Mouse (Mus musculus) layer of hippocampus, adult 9-11 months (tissue): ENCODE measurements at regions not wholly inside any gene's neighbourhood (a gene's known extent, or its start where the extent isn't known, plus 50 kb on each side); places are given as distances from the start of the nearest gene placed in this dataset.
A peak's percentile ranks its signal among the peaks of the same experiment; 100 is the strongest.
"Not testable (repeated sequence)": the region's sequence is repeated elsewhere in the genome, so short reads cannot be mapped to it uniquely, and the experiment has no call there.

ENCODE experiments used
- DNase-seq: peaks from one replicate; pipeline ENCODE4 v3.0.0; 2022

DNA sequence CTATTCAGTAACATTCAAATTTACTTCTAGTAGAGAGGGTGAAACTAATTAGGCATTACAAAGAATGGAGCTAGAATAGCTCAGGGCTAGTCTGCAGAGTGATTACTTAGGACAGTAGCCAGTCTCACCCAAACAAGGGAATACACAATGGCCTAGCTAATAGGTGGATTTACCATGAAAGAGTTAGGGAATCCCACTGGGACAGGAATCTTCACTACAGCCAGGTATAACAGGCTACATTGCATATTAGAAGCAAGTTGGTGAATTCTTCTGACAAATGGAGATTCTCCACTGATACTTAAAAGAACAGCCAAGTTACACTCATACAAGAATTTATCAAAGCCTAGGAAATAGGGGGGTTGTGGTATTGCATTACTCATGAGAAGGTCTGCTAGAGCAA is 670.2 kb upstream of the Chrm3 start:
- DNase-seq, result not testable (repeated sequence)

DNA sequence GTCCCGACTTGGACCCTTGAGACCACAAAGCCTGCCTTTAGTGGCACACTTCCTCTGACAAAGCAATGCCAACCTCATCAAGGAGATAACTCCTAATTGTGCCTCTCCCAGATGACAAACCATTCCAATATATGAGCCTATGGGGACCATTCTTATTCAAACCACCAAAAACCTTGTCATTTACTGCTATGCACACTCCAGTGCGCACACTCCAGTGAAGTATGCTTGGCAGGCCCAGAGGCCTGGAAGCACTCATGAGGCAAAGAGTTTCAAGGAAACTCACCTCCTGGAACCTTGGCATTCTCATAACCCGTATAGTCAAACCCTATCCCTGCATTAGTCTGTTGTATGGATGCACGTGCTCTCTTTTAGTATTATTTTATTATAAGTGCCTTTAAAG is 669.7 kb upstream of the Chrm3 start:
- DNase-seq, result no peak

DNA sequence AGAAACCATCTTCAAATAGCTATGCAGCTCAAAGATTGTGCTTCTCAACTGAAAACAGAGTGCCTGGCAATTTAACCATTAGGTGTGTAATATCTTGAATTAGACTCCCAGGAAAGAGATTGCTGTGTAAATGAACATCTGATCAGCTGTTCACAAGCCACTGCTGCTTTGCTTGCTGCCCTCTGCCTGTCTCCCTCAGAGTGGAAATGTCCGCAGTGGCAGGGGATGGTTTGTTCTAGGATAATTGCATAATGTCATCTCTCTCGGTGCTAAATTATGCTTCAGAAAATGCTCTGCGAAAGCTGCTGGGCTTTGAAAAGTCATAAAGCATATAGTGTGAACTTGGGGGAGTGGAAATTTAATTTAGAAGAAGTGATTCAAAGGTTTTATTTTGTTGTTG is 665.3 kb upstream of the Chrm3 start:
- DNase-seq, result no peak

DNA sequence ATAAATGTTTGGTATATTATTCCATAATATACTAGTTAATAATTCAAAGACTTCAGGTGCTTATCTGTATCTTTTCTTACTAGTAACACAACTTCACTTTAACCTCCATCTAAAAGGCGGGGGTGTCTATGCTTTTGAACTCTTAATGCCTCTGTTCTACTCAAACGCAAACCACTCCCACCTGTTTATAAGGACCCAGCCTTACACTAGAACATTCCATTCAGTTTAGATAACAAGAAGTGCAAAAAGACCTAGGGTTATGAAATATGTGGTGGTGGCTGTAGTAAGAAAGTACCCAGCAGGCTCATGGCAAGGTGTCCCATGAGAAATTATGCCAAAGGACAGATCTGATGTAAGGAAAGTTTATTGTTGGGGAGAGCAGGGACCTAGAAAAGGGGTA is 663.8 kb upstream of the Chrm3 start:
- no peak for DNase-seq

DNA sequence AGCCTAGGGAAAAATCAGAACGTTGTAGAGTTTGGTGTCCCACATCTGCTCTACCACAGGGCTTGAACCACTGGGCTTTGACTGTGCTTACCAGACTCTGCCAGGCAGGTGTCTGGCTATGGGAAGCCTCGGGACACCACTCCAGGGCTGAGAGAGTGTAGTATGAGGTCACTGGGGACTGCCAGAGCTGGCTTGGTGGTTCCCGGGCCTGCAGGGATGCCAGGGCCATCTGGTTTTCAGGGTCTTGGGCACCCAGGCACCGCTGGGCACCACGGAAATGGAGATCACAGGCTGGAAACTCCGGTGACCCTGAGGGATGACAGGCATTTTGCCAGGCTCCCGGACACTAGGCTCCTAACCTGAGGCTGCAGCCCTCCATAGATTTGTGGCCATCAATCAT is 656.9 kb upstream of the Chrm3 start:
- DNase-seq, result no peak

DNA sequence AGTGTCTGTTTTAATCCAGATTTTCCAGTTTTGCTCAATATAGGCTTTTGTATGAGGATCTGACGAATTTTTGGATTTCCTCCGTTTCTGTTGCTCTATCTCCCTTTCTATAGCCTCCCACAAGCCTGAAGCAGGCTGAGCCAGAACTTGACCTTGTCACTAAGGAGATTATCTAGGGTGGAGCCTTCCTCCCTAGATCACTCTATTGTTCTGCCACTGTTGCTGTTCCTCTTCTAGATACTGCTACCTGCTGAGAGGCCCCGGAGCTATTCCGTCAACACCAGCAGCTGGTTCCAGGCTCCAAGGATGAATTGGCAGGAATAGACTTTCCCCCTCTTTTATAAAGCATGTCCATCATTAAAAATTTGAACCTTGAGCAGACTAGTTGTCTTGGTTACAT is 644.7 kb upstream of the Chrm3 start:
- DNase-seq, result no peak

DNA sequence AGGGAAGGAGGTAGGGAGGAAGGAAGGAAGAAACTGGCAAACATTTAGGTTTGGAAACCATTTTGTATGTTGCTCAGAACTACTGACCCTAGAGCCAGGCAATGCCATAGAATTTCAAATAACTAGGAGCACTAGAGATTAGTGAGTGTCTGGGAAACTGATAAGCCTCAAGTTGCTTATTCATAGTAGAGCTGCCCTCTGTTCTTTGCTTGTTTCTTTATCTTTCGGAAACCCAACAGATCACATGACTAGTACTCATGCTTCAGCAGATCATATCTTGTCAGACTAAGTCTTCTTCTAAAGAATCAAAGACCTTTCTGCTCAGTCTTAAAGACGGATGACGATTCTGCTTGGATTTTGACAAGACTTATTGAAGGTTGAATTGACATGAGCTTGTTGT is 630.5 kb upstream of the Chrm3 start:
- DNase-seq, result no peak

DNA sequence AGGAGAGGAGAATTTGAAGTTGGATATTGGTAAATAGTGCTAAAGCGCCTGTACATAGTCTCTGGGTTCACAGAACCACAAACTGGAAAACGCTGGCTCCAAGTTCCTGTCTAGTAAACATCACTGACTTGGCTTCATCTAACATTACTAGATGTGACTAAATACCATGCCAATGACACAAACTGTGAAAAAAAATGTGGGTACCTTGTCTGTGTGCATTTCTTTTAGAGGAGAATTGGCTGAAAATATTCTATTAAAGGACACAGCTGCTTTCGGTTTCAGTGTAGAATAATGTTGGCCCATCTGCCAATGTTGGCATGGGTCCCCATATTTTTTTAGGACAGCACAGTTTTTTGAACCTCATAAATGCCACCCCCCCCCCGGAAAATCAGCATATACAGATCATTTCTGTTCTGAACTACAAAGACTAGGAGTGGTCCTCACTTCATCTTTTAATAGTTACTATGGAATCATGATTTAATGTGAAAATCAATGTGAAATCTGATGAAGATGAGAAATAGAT is 629.9 kb upstream of the Chrm3 start:
- peak; percentile 5 for DNase-seq

DNA sequence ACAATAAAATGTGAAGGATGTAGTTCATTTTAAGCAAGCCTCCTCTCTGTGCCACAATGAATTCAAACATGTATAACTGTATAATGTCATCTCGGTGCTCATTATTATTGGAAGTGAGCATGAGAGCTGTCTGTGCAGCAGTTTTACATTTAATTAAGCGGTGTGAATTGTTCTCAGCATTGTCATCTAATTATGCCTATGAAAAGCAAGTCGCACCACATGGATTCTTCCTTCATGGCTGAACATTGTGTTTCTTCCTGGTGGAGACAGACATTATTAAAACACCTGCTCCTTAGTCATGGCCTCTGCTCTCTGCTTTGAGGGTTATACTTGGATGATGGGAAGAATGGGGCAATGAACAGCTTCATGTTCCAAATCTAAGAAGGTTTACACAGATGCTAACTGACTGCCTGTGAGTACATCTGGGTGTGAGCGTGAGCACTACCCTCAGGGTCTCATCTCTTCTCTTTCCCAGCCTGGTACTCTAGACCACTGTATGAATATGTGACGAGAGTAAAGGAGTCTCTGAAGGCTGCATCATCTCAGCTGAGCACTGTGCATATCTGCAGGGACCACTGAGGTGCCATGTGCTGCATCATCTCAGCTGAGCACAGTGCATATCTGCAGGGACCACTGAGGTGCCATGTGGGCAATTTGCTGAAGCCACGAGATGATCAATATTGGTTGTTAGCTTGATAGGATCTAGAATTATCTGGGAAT is 628.6 kb upstream of the Chrm3 start:
- no peak for DNase-seq

DNA sequence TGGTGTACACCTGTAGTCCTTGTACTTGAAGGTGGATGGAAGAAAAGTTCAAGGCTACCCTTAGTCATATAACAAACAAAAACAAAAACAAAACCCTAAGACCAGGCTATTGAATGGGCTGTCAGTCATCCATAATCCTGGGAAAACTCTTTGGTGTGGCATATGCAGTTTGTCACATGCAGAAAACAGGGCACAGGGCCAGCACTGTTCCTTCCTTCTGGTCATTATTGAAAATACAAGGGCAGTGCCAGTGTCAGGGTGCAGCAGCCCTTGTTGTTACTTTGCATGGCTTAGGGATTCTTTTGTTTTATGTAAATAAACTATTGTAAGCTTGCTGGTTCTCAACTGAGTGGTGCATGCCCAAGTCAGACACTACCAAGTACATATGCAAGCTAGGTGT is 623.1 kb upstream of the Chrm3 start:
- DNase-seq, result no peak

DNA sequence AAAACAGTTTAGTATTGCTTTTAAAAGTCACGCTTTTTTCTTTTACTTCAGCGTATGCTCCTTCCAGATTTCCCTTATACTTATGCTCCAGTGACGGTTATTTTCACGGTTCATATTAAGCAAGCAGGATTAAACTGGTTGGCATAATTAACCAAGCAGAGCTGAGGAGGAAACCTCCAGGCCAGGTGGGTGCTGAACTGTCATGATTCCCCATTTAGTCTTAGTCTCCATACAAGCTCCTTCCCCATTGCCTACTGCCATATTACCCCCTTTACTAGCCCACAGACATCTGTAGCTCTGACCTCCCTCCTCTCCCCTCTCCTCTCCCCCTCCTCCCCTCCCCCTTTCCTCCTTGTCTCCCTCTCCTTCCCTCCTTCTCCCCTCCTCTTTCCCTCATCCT is 621.9 kb upstream of the Chrm3 start:
- DNase-seq, result no peak

DNA sequence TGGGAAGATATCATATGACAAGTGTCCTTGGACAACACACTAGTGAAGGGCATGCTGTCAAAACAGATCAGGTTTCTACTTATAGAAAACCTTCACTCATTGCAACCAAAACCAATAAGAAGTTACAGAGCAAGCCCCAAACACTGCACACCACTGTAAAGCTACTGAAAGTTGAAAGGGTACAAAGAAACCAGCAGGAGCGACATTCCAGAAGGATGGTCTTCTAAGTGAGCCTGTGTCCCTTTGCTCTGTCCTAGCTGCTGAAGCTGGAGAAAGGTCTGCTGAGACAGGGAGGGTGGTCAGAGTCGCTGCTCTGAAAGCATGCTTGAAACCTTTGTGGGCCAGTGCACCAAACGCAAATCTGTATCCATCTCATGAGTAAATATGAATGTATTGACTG is 611.3 kb upstream of the Chrm3 start:
- no peak for DNase-seq

DNA sequence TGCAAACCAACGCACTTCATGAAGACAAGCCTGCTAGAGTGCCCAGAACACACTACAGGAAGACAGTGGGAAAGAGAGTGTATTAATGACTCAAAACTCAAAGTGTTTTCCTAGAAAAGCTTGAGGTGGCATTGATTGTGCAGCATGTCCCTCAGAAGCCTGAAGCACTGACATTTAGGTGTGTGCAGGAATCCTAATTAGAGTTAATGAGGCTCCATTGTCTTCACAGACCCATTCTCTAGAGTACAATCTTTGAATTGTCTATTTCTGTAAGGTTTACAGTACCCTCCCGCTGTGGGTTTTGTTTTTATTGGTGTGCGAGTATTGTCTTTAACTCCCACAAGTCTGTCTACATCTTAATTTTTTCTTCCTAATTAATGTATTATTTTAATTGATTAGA is 610.1 kb upstream of the Chrm3 start:
- DNase-seq, result no peak

DNA sequence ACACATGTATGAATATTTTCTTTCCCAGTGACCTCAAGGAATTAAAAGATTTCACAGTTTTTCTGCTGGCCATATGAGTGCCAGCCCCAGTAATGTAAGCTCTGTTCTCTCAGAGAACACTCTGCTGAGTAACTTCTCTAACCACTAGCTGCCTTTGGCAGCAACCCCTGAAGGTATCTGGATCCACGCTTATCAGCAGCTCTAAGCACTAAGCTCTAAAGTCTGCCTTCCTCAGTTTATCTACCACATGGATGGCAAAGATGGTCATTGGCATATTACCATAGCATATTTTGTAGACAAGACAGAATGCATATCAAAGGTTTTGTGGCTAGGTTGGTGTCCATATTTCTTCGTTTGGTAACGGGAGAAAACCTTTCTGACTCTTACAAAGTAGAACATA is 592.3 kb upstream of the Chrm3 start:
- no peak for DNase-seq

DNA sequence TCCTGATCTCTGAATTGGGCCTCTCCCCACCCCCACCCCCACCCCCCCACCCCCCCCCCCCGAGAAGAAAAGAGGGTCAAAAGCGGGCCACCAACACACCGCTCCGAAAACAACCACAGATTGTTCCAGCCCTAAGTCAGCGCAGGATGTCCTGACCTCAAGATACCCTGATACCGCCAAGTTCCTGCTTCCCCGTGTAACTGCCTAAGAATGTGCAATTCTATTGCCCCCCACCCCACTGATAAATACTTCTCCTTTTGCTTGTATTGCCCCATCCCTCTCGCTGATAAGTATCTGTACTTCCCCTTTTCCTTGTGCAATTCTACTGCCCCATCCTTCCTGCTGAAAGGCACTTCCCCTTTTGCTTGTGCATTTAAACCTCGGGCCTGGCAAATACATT is 590.0 kb upstream of the Chrm3 start:
- DNase-seq, result not testable (repeated sequence)

DNA sequence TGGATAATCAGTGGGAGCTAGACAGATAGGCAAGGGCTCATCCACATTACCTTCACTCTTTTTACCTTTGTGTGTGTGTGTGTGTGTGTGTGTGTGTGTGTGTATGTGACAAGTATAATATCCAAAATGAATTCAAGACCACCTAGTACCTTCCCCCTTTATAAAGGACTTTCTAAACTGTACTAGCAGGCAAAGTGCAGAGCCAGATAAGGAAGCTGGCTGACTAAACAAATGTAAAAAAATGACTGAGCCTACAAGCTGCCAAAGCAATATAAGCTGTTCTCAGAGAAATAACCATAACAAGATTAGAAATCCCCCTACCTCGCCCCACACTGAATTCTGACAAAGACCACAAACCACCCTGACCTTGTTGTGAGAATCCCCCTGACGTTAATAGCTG is 586.8 kb upstream of the Chrm3 start:
- no peak for DNase-seq

DNA sequence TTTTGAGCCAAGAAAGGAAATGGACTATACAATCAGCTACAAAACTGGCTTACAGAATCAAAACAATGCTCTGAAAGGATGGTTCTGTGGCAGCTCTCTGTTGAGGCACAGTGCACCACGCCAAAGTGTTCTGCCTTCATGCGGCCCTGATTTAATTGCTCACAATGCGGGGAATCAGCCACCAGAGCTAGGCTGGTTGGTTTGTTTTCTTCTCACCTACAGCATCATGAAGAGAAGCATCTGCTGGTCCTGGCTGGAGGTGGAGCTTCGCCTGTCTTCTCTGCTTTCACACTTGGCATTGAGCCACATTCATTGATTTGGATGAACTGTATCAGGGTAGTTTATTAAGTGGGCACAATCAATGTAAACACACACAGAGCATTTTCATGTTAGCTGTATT is 583.2 kb upstream of the Chrm3 start:
- no peak for DNase-seq

DNA sequence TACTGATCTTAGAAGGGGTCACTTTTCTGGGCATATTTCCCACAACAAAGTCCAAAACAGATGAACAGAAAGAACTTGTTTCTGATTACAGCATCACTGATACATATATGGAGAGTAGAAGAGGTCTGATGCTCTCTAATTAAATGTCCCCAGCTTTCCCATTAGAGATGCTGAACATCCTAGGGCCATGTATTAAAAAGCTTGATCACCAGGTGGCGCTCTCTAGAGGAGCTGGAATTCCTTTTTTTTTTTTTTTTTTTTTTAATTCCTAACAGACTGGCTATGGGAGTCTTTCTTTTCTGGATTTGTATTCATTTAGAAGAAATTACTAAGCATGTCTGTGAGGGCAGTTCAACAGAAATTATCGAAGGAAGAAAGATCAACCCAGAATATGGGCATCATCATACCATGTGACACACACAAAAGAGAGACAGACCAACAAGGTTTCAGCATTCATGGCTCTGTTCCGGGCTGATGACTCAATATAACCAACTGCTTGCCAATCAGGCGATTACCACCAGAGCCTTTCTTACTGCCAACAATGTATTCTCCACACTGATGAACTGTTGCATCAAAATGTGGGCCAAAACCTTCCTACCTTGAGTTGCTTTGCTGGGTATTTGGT is 581.5 kb upstream of the Chrm3 start:
- DNase-seq, result peak; percentile 3

DNA sequence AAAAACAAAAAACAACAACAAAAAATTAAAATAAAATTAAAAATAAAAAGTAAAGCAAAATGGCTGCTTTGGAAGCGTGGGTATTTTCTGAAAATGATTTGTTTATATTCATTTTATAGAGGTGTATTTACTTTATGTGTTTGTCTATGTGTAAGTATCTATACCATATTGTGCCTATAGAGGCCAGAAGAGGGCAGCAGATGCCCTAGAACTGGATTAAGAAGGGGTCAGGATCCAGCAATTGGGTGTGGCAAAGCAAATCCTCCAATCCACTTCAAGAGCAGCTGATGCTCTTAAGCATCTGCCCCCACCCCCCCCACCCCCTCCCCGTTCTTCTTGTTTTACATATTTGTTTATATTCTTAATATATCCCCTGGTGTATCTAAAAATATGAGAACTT is 577.6 kb upstream of the Chrm3 start:
- no peak for DNase-seq

DNA sequence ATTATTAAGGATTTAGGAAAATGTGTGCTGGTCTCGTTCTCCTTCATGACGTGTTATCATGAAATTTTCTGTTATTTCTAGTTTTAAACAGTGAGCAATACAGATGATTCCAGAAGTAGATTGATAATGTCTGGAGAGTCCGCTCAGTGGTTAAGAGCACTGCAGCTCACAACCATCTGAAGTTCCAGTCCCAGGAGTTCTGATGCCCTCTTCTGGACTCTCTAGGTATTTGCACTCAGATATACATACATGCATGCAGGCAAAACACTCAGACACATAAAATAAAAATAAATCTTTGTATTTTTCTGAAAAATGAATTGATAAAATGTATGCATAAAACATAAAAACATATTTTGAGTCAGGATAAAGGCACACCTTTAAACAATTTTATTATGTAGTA is 570.1 kb upstream of the Chrm3 start:
- no peak for DNase-seq

DNA sequence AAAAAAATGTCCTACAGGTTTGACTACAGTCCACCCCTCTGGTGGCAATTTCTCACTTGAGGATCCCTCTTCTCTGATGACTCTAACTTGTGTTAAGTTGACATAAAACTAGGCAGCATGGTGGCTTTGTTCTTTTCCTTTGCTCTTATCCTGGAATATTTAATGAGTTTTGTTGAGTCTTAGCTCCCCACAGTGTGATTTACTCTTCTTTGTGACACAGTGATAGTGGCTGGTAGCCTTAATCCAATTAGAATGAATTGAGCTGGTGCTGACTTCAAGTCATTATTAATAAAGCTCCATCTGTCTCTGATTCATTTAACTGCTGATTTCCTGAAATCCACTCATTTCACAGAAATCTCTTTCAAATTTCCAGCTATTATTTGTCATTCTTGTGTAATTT is 553.7 kb upstream of the Chrm3 start:
- no peak for DNase-seq

DNA sequence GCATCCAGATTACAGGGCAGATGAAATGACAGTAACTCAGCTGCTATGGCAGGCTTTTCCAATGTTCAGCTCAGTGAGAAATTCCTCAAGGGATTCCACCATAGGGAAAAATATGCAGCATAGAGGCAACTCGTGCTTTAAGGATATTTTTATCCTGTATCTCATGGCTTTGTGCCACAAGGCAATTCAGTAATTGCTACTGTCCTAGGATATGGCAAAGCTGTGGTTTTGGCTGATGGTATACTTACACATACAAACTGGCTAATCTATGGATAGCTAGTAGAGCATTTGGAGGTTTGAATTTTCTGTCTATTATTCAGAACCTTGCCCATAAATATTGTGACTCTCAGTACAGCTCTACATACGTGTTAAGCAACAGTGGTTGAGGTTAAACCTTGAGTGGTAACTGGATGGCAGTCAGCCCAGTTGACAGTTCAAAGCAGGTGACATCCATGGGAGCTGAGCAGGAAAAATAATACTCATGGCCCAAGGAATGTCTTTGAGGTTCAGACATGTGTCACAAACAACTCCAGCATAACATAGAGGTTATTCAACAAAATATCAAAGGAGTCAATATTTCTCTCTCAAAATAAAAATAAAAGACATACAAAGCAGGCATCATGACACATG is 548.6 kb upstream of the Chrm3 start:
- DNase-seq, result no peak

DNA sequence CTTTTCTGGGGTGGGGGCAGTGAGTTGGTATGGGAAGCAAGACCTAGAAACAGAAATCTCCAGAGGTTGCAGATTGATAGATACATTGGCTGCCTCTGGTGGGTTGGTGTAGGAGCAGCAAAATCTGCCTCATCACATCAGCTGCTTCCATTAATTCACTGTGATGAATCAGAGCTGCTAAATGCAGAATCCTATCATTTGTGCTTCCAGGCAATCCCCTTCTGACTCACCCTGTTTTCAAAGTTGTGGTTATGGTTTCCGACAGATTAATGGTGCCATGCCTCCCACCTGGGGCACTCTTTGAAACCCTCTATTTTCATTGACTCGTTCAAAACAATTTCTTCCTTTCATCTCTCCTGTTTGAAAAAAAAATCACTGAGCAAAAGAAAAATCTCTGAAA is 507.2 kb upstream of the Chrm3 start:
- peak; percentile 7 for DNase-seq

DNA sequence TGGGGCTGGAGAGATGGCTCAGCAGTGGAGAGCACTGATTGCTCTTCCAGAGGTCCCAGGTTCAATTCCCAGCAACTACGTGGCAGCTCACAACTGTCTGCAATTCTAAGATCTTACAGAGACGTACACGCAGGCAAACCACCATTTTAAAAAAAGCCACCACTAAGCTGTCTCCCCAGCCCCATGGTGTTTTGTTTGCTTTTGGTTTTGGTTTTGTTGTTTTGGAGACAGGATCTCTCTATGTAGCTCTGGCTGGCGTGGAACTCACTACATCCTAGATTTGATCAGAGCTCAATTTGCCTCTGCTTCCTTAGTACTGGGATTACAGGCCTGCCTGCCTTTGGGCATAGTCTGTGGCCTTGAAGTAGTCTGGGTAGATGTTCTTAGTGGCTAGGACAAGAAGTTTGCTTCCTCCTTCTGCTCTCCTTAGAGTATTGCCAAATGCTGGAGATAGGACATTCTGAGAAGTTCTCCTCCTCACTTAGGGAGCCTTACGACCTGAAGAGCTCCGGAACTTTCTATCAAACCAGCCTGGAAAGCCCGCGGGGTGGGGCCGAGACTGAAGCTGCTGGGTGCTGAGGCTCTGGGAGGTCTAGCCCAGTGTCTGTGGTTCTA is 495.4 kb upstream of the Chrm3 start:
- not testable (repeated sequence) for DNase-seq
